Mouse (Mus musculus) kidney, adult 2 months (tissue): ENCODE results near the gene Adra1d. TPM values are rescaled to one million over a fixed set of nuclear protein-coding genes. Genes with fewer than 3 reads are reported as not detected.

Experiments
- DNase-seq: peaks from one replicate; pipeline ENCODE4 v3.0.0; 2021
- H3K27ac ChIP-seq: fragments of 200-500 bp; 2 replicates; pipeline ENCODE4 v1.5.1; 2012; ENCODE audit warnings: low read depth, low read length, control low read depth, inconsistent platforms; ENCODE audit not compliant: insufficient read depth
- H3K27me3 ChIP-seq: fragments of 200-500 bp; replicated peaks from 2 replicates; pipeline ENCODE4 v1.6.1; 2012; ENCODE audit warnings: mild to moderate bottlenecking, moderate library complexity, low read length, inconsistent platforms; ENCODE audit not compliant: control insufficient read depth, insufficient read depth
- H3K36me3 ChIP-seq: fragments of 200-500 bp; 2 replicates; pipeline ENCODE4 v1.6.1; 2012; ENCODE audit warnings: mild to moderate bottlenecking, moderate library complexity, low read length, inconsistent platforms; ENCODE audit not compliant: control insufficient read depth, insufficient read depth
- H3K4me1 ChIP-seq: fragments of 200-500 bp; 2 replicates; pipeline ENCODE4 v1.6.1; 2011; ENCODE audit warnings: low read length; ENCODE audit not compliant: control insufficient read depth, insufficient read depth
- H3K4me3 ChIP-seq: fragments of 200-500 bp; 2 replicates; pipeline ENCODE4 v1.5.1; 2011; ENCODE audit warnings: mild to moderate bottlenecking, low read depth, low read length, control low read depth; ENCODE audit not compliant: insufficient read depth
- CTCF ChIP-seq: fragments of 200-500 bp; conservative IDR thresholded peaks from 2 replicates; pipeline ENCODE4 v1.5.1; 2011; ENCODE audit warnings: low read depth, mild to moderate bottlenecking, control low read depth, low read length, moderate library complexity, mixed read lengths; ENCODE audit not compliant: insufficient read depth, insufficient read length
- POLR2A ChIP-seq: fragments of 200-500 bp; IDR thresholded peaks from one replicate; pipeline ENCODE4 v1.6.1; 2011; ENCODE audit warnings: low read depth, low read length, control low read depth
- WGBS: fragments of 180-500 bp; shearing (Covaris S2); methylation state at CpG from one replicate; pipeline ENCODE4 v1.1.7; 2018; 5-methylcytosine and 5-hydroxymethylcytosine counted together
- polyA plus RNA-seq: library from polyadenylated mRNA; depleted of rRNA; stranded (reverse); fragments of >200 nt; gene quantifications from 2 replicates; pipeline ENCODE4 v1.2.3, GENCODE M21; 2012

Adra1d gene
- polyA plus RNA-seq, 1 experiment: 2.7 TPM

DNA sequence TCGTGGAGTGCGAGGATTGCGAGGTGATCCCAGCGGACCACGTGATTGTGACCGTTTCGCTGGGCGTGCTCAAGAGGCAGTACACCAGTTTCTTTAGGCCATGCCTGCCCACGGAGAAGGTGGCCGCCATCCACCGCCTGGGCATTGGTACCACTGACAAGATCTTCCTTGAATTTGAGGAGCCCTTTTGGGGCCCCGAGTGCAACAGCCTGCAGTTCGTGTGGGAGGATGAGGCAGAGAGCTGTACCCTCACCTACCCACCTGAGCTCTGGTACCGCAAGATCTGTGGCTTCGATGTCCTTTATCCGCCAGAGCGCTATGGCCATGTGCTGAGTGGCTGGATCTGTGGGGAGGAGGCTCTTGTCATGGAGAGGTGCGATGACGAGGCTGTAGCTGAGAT is 41.3 kb downstream of the Adra1d start:
- no peak for DNase-seq
- 96% methylated on average over 19 of the region's 19 CpGs for WGBS
- Histone ChIP-seq H3K36me3 (no peaks in the 10 kb centered on the region), H3K27me3 (no peaks in the 10 kb centered on the region), H3K27ac (no peak overlapping the region), H3K4me3 (no peak overlapping the region), H3K4me1 (no peaks in the 10 kb centered on the region)
- TF ChIP-seq CTCF (no peak), POLR2A (no peak)

DNA sequence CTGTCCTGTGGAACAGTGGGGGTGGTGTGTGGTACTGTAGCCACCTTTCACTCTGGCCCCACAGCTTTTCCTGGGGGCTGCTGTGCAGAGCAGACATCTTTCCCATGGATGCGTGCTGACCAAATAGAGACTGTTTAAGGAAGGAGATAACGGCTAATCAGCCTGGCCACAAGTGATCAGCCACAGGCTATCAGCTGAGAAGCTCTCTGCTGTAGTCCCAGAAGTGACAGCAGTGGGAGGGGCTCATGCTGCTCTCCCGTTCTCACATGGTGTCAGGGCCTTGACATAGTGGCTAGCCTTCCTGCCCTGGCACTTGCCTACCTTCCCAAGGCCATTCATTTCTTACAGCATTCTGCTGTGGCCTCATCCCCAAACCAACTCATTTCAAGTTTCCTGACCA is 43.3 kb downstream of the Adra1d start:
- no peaks in the 10 kb centered on the region for H3K27me3 ChIP-seq
- H3K36me3 ChIP-seq: no peaks in the 10 kb centered on the region
- WGBS: 82% methylated on average over 3 of the region's 3 CpGs

GRCm38 (mm10) chr2:131517550-131517949 is 44.5 kb downstream of the Adra1d start:
- no peak for DNase-seq
- no peak overlapping the region for H3K4me3 ChIP-seq
- H3K27me3 ChIP-seq: no peaks in the 10 kb centered on the region
- 87% methylated on average over 4 of the region's 4 CpGs for WGBS
- H3K4me1 ChIP-seq: no peaks in the 10 kb centered on the region
- no peaks in the 10 kb centered on the region for H3K36me3 ChIP-seq
- no peak overlapping the region for H3K27ac ChIP-seq
- TF ChIP-seq POLR2A: no peak
- no peak for TF ChIP-seq CTCF

More for the DNA sequence above, 43.3 kb downstream of the Adra1d start:
- no peak overlapping the region for H3K4me3 ChIP-seq
- DNase-seq: no peak
- TF ChIP-seq CTCF: no peak
- no peak overlapping the region for H3K27ac ChIP-seq
- no peaks in the 10 kb centered on the region for H3K4me1 ChIP-seq

GRCm38 (mm10) chr2:131514055-131514621 is 47.9 kb downstream of the Adra1d start:
- Histone ChIP-seq H3K4me1 (no peaks in the 10 kb centered on the region), H3K4me3 (no peak overlapping the region), H3K27ac (no peak overlapping the region), H3K27me3 (no peaks in the 10 kb centered on the region), H3K36me3 (no peaks in the 10 kb centered on the region)
- WGBS: 88% methylated on average over 4 of the region's 4 CpGs
- no peak for DNase-seq
- no peak for TF ChIP-seq CTCF
- no peak for TF ChIP-seq POLR2A

DNA sequence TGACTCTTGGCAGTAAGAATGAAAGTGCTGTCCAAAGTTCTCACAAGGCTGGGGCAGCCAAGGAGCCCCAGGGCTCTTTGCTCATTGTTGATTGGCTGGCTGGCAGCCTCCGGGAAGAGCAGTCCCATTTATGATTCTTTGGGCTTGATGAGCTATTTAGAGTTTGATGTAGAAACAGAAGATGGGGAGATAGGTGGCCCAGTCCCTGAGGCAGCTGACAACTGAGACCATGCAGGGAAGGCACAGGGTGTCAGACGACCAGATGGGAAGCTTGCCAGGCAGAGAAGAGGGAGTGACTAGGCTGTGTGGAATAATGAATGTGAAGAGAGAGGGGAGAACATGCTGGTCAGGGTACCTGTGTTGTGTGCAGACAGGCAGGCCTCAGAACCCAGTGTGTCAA is 48.6 kb downstream of the Adra1d start:
- Histone ChIP-seq H3K27me3 (no peaks in the 10 kb centered on the region), H3K4me1 (no peaks in the 10 kb centered on the region), H3K4me3 (no peak overlapping the region), H3K27ac (no peak overlapping the region), H3K36me3 (no peaks in the 10 kb centered on the region)
- WGBS: 21% methylated on average over 2 of the region's 2 CpGs
- TF ChIP-seq CTCF (no peak), POLR2A (no peak)
- DNase-seq: no peak

DNA sequence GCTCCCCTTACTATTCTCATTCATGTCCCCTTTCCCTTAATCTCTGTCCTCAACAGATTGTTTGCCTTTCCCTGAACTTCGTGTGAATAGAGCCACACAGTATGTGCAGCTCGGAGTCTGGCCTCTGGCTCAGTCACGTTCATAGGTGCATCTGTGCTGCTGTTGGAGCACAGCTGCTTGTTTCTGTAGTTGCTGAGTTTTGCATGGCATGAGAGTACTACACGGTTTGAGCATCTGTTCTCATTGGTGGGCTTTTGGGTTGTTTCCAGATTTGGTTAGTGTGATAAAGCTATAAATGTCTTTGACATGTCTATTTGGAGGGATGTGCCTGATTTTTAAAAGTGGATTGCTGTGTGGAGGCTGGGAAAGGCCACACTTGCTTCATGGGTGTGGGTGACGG is 51.6 kb downstream of the Adra1d start:
- TF ChIP-seq POLR2A: no peak
- TF ChIP-seq CTCF: no peak
- no peak overlapping the region for H3K4me3 ChIP-seq
- DNase-seq: no peak
- no peaks in the 10 kb centered on the region for H3K27me3 ChIP-seq
- 77% methylated on average over 5 of the region's 5 CpGs for WGBS
- no peak overlapping the region for H3K27ac ChIP-seq
- H3K36me3 ChIP-seq: no peaks in the 10 kb centered on the region
- H3K4me1 ChIP-seq: no peaks in the 10 kb centered on the region

DNA sequence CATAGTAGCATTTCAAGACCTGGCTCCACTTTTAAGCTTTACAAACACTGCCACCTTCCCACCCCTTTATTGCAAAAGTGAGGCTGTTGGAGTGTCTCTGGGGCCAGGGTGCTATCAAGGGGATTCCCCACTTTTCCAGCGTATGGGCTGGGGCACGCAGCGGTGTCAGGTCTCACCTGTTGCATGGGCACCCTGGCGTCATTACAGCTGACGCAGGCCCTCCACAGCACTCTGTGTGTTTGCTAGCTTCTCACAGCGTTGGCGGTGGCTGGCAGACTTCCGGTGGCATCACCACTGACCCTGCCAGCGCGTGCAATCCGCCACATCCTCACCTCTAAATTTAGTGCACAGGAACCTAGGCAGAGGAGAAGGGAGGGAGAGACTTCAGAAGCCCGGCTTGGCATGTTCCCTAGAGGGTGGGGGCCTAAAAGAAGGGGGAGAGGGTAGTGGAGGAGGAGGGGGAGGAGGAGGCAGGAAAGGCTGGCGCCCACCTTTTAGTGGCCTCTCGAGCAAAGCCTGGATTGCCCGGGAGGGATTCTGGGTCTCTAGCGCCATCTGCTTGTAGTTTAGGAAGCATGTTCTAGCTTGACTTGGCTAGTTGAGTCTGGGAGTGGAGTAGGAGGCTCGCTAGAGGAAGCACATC is 52.3 kb downstream of the Adra1d start:
- Histone ChIP-seq H3K27ac (no peak overlapping the region), H3K4me3 (no peak overlapping the region), H3K4me1 (no peaks in the 10 kb centered on the region), H3K36me3 (no peaks in the 10 kb centered on the region), H3K27me3 (no peaks in the 10 kb centered on the region)
- 14% methylated on average over 17 of the region's 17 CpGs for WGBS
- peak; percentile 70 for DNase-seq
- no peak for TF ChIP-seq POLR2A
- TF ChIP-seq CTCF: peak; percentile 86
